Mouse (Mus musculus) right cerebral cortex, adult 18-20 months (tissue): Measurements from ENCODE around the gene Usp21.
"Not testable (repeated sequence)": the region's sequence is repeated elsewhere in the genome, so short reads cannot be mapped to it uniquely, and the experiment has no call there.

Experiments
- DNase-seq: peaks from one replicate; pipeline ENCODE4 v3.0.0; 2022; ENCODE audit warnings: mixed read lengths

The Usp21 gene

DNA sequence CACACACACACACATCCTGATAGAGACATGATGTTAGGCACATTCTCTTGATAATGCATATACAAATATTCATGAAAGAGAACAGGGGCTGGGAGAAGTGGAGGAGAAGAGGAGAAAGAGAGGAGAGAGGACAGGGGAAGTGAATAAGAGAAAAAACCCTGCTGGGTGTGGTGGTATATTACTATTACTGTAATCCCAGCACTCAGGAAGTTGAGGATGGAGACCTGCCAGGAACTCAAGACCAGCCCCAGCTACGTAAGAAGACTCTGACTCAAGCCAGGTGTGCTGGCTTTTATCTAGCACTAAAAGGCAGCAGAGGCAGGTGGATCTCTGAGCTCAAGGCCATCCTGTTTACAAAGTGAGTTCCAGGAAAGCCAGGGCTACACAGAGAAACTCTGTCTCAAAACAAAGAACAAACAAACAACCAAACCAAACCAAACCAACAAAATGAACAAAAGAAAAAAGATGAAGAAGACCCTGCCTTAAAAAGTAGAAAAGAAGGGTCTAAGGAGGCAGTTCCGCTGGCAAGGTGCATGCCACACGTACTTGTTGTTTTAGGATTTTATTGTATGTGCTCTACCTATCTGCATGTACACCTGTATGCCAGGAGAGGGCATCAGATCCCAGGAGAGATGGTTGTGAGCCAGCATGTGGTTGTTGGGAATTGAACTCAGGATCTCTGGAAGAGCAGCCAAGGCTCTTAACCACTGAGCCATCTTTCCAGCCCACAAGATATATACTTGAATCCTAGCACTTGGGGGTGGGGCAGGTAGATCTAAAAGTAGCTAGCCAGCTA lies 23.9 kb downstream of the Usp21 start:
- DNase-seq, result no peak

DNA sequence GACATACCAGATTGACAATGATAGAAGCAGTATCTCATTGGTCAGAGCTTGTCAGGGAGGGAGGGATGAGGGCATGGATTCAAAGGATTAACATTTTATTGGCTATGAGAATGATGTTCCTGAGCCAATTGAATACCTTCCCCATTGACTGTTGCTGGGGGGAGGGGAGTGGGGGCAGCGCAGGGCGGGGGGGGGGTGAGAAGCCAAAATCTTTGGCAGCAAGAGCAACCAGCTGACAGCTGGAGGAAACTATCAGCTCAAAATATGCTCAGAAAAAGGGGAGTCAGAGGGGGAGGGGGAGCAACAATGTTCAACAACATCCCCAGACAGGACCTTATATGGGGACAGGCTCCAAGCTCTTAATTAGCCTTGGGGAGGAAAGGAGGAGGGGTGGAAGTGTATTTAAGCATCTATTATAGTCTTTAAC lies 24.6 kb downstream of the Usp21 start:
- DNase-seq, result no peak

DNA sequence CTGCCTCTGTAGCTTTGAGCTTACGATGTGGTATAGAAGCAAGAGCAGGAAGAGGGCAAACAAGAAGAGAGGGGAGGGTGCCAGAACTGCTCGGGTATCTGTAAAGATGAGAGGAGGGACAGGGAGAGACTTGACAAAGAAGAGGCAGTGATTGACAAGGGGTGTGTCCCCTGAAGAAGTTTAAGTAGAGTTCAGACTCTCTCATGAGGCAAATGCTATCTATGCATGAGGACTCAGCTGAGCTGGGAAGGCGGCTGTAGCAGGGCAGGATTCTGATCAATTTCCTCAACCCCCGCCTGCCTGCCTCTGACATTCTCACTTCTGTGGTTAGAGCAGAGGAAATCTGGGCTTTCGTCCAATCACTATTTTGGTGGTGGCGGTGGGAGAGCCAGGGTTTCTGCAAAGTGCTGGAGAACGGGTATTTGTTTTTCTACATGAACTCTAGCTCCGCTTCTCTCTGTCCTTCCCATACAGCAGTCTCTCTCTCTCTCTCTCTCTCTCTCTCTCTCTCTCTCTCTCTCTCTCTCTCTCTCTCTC lies 25.1 kb downstream of the Usp21 start:
- DNase-seq, result peak; percentile 90

DNA sequence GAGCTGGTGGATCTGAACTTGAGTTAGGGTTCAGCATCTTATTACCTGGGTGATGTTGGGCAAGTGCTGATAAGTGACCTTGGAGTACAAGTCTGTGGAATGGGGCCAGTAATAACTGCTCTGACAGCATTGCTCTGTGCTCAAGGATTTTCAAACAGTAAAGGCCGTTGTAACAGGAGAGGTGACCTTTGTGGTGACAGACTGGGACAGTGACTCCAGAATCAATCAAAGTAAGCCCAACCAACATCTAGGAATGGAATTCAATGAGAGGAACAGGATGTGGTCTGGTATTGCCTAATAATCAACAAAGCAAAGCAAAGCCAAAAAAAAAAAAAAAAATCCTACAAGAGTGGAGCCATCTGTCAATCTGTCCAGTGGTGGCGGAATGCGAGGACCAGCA lies 27.5 kb downstream of the Usp21 start:
- DNase-seq, result no peak

DNA sequence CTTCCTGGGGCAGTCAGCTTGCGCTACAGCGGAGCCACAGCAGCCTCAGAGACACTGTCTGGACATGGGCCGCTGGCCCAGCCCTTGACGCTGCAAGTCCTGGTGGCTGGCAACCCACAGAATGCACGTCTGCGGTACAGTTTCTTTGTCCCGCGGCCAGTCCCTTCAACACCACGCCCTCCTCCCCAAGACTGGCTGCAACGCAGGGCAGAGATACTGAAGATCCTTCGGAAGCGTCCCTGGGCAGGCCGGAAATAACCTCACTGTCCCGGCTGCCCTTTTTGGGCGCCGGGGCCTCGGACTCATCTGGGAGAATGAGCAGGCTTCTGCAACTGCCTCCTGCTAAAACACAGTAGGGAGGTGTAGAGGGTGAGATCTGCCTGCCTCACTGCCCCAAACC lies 28.9 kb downstream of the Usp21 start:
- DNase-seq, result no peak

DNA sequence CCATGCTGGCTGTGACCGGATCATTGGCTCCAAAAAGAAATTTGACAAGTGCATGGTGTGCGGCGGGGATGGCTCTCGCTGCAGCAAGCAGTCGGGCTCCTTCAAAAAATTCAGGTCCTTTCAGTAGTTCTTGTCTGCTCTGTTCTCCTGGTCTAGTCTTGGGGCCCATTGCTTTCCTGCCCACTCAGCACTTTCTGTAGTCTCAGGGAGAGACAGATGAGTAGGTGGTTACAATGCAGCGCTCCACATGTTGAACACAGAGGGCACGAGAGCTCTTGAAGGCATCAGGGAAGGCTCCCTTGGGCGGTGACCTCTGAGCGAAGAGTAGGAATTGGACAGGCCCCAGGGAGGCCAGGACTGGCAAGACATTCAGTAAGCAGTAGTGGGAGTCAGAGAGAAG lies 30.0 kb downstream of the Usp21 start:
- DNase-seq, result no peak

DNA sequence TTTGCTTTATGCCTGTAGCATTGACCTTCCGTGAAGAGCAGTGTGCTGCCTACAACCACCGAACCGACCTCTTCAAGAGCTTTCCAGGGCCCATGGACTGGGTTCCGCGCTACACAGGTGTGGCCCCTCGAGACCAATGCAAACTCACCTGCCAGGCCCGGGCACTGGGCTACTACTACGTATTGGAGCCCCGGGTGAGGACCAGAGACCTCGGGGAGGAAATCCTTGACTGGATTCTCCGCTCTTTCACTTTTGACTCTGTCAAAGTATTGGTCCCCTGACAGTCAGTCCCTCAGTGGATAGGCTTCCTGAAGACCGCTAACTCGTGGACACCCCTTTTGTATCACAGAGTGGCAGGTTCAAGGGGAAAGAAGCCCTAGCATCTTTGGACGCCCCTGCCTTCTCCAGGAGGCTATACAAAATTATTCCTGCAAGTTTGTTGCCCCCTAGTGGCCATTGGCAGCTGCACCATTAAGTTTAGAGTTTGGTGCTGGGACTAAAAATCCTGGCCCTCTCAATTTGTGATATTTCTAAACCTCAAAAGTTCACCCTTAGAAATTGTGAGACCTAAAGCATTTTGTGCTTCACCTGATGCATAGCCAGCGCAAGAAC lies 30.7 kb downstream of the Usp21 start:
- peak; percentile 55 for DNase-seq

DNA sequence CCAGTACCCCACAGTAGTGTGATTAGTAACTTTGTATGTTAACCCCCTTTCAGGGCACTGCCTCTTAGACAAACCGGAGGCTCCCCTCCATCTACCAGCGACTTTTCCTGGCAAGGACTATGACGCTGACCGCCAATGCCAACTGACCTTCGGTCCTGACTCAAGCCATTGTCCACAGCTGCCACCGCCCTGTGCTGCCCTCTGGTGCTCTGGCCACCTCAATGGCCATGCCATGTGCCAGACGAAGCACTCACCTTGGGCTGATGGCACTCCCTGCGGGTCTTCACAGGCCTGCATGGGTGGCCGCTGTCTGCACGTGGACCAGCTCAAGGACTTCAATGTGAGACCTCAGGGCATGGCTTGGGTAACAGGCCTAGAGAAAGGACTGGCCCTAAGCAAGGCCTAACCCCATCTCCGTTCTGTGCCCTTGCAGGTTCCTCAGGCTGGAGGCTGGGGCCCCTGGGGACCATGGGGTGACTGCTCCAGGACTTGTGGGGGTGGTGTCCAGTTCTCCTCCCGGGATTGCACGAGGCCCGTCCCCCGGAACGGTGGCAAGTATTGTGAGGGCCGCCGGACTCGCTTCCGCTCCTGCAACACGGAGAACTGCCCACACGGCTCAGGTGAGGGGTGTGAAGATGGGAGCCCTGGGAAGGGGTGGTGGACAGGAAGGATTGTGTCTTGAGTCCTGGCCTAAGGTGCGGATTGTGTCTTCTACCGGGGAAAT lies 31.5 kb downstream of the Usp21 start:
- DNase-seq, result no peak

DNA sequence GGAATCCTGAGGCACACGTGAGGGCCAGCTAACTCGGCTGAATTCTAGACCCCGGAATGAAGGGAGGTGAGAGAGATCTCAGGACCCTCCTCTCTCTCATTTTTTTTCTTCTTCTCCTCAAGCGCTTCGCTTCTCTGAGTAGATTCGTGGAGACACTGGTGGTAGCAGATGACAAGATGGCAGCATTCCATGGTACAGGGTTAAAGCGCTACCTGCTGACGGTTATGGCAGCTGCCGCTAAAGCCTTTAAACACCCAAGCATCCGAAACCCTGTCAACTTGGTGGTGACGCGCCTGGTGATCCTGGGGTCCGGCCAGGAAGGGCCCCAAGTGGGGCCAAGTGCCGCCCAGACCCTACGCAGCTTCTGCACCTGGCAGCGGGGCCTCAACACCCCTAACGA lies 35.4 kb downstream of the Usp21 start:
- no peak for DNase-seq

DNA sequence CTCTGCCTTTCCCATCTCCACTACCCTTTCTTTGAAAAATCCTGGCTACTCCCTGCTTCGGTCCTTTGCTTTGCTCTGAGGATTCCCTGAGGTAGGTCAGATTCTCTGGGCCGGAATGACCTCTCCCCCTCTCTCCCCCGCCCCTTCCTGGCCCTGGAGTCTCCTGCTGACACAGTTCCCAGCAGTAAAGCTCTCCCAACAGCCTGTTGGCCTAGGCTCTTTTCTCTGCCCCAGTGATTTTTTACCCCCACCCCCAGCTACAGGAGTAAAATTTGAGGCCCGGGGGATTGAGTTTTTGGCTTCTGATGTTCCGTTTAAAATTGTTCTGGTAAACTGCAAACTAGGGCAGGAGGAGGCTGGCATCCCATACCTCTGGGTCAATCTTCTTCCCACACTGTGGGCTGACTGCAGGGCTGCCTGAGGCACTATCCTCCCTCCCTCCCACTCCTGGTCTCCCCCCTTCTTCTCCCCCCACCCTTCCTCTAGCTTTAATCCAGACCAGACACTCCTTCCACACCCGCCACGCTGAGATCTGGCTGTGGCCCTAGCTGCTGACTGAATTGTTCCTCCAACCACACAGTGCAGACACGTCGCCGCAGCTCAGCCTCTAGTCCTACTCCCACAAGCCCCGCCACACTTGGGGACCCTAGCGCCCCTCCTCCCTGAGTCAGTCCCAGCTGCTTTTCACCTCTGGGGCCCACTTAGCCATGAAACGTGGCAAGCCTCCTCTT lies 36.0 kb downstream of the Usp21 start:
- DNase-seq, result no peak

DNA sequence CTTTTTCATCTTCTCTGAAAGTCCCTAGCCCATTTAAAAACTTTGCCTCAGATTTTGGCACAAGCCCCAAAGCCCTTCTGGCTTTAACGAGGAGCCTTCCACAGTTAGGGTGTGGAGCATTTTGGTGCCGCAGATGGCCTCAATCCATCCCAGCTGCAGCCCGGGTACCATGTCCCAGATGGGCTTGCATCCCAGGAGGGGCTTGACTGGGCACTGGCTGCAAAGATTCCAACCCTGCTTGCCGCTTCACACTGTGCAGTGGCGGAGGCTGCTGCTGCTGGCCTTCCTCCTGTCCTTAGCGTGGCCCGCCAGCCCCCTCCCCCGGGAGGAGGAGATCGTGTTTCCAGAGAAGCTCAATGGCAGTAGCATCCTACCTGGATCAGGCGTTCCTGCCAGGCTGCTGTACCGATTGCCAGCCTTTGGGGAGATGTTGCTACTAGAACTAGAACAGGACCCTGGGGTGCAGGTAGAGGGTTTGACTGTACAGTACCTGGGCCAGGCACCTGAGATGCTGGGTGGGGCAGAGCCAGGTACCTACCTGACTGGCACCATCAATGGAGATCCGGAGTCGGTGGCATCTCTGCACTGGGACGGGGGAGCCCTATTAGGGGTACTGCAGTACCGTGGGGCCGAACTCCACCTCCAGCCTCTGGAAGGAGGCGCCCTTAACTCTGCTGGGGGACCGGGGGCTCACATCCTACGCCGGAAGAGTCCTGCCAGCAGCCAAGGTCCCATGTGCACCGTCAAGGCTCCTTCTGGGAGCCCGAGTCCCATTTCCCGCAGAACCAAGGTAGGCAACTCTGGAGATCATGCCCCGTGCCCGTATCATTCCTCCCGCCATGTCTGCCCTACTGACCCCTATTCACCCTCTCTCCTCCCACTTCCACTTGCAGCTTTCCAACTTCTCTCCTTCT lies 36.9 kb downstream of the Usp21 start, which contains the start of gene Ndufs2:
Ndufs2 (minus strand) TSS at position 709 of the 914 bp plus-strand sequence.
- DNase-seq, result no peak

DNA sequence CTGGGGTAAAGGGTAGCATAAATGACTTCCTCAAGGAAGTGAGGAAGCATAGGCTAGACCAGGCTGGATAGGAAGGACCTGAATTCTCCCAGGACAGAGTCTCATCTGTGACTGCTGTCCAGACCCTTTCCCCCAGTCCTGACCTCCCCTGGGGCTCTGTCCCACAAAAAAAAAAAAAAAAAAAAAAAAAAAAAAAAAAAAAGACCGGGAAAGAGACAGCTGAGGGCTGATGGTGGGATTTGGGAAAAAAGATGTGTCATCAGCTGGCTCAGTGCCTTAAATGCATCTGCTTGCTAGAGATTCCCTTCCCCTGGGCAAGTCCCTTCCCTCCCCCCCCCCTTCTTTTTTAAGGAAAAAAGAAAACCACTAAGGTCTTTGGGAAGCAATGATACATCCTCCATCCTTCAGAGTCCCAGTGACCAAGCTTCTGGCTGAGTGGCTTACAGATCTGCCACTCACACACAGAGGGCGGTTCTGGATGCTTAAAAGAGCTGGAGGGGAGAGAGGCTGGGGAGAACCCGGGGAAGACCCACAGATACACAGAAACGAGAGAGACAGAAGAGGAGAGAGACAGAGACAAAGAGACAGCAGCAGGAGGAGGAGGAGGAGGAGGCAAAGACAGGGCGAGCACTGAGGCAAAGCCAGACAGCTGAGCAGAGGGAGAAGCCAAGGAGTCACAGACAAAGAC lies 37.7 kb downstream of the Usp21 start, which contains the start of gene Adamts4:
Adamts4 (plus strand) TSS at position 509 of the 688 bp plus-strand sequence.
- peak; percentile 53 for DNase-seq

DNA sequence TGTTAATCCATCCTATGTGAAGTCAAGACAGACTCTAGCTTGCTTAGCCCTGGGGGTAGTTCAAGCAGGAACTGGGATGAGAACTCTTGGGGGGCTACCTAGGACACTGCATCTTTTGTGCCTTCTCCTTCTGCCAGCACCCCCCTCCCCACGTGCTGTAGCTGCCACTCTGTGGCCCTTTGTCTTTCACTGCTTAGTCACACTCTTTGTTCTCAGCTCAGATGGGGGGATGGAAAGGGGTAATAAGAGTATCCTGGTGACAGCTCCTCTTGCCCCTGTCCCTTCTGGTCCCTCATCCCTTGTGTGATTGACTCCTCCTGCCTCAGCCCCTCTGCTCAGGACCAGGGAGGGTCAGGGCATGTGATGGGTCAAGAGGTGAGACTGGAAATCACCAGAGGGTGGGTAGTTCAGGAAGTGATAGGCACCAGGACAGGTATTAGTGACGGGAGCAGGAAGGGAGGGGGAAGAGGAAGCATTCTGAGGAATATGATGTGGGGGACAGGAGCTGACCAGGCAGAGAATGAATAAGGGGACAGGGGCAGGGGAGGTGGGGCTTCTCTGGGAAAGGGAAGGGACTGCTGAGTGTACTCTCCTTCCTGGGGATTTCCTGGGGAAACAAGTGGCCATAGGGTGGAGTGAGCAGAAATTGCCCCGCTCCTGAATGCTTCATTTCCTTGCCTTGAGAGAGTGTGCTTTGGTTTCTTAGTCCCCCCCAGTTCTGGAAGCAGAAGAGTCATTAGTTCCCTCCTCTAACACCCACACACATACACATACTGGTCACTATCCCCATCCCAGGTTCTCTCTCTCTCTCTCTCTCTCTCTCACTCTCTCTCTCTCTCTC lies 39.2 kb downstream of the Usp21 start:
- peak; percentile 43 for DNase-seq

DNA sequence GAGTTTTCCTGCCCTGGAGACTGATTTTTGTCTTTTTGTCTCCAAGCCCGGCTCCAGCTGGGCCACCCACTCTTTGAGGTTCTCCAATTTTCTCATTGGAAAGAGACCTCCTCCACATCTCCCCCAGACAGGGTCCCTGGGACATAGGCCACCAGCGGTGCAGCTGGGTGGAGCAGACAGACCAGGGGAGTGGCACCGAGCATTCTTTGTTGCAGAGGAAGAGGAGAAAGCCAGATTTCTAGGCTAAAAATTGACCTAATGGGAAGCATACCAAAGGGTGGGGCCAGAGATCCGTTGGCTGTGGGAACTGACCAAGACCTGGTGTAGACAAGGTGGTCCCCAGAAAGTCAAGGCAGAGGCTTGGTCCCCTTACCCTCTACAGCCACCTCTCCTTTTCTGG lies 39.9 kb downstream of the Usp21 start:
- no peak for DNase-seq

DNA sequence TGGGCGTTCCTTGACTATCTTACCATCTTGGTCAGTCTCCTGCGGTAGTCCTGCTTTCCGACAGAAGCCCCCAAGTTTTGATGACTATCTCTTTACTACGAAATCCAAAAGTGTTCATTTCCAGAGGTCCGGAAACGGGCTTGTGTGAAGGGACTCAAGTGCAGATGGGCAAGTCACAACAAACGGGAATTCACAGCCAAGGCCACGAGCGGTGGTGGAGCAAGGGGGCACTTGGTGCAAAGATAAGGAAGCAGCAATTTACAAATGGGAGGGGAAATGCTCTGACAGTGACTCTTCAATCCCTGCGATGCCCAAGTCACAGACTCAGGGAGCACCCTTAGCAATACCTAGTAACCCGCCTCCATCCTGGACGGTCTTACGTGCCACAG lies 40.3 kb downstream of the Usp21 start:
- DNase-seq, result no peak

DNA sequence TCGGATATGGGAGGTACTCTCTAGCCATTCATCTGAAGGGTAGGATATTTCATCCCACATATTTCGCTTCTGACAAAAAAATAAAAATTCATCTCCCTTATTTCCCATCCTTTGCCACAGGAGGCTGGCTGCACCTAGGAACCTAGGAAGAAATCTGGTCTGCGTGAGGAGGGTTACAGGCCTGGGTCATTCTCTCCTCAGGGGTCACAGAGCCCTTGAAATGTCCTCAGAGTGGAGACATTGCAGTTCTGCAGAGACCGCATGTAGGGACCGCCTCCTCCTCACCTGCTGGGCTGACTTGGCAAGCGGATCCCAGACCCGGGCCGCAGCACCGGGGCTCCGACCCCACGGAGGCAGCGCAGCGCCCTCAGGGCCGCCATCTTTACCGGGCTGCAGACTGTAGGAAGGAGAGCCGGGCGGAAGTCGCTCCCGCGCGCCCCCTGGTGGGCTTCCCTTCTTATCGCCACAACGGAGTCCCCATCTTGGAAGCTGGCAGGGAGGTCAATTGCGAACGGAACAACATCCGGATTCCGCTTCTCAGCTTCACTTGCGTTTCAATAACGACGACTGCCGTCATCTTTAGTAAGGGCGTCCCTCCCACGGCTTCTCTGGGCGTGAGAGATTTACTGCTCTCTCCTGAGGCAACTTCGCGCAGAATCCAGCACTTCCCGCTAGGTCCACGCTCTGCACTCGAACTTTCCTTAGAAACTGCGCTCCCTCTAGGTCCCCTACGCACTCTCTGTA lies 40.9 kb downstream of the Usp21 start:
- DNase-seq, result peak; percentile 98

DNA sequence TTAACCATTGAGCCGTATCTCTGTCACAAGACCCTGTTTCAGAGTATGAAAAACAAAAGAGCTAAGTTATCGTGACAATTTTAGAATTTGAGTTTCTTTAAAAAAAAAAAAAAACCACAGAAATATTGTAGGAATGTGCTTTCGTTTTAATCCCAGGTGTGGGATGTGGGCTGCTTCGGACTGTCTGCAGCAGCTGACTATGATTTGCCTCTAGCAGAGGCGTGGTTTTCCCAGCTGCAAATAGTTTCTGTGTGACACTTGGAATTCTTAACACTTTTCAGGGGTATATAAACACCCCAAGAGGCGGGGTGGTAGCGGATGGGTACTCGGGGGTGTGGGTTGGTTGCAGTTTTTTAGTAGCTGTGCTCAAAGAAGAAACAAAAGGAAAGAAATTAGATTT lies 42.4 kb downstream of the Usp21 start:
- no peak for DNase-seq

DNA sequence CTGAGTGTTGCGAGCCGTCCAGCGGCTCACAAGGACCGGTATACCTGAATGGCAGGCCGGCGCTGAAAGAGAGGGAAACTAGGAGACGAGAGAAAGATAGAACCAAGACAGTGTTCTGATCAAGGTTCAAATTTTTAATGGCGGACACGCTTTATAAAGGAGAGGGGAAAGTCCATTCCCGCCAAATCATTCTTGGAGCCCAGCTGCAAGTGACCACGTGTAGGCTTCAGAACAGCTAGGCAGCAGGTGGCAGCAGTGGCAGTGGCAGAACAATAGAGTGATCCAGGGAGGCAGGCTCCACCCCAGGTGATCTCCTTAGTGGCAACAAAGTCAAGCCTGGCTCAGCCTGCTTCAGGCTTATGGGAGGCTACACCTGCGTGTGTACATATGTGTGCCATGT lies 45.8 kb downstream of the Usp21 start:
- not testable (repeated sequence) for DNase-seq

DNA sequence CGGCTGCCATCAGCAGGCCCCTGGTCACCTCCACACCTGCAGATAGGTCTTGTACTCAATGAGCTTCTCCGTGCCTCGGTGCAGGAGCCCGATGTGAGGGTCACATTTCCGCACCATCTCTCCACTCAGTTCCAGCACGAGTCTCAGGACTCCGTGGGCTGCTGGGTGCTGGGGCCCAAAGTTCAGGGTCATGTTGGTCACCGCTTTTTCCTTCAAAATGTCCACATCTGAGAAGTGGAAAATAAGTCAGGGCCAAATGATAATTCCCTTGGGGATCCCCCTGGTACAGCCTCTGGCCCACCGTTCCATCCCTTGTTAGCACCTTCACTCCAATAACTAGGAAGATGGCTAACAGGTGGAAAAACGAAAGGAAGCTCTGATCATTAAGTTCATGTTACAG lies 46.9 kb downstream of the Usp21 start:
- DNase-seq, result no peak
